Mouse (Mus musculus): Measurements from ENCODE around the gene Sept10.

DNA sequence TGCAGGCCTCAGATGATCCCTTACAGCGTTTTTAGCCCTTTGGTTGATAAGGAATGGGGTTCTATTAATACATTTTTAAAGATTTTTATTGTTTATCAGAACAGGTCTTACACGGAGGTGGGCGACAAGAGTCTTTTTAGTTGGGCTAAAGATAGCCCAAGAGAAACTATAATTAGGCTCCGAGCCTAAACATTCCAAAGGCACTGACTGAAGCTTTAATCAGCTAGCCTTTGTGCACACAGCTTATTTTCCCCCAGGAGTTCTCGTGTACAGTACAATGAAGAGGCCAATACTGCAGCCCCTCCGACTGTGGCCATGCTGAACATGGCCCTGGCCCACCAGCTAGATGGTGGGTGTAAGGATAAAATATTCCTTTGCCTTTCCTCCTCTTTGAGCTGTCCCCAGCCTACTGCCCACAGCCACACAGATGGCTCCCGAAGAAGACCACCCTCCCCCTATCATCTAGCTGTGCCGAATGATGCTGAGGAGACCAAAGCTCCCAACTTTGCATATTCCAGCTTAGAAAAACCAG, 88.1 kb downstream of the Sept10 start:
- TF ChIP-seq POLR2A (IDR thresholded peaks at IDR 0.05; ENCODE audit: borderline replicate concordance, extremely low read depth, insufficient read depth, insufficient read length, poor library complexity, severe bottlenecking) = no peak
- TF ChIP-seq CTCF (IDR thresholded peaks at IDR 0.05; ENCODE audit: borderline replicate concordance, extremely low read depth, insufficient read depth, insufficient read length) = no peak

Measured in brain, embryonic 14.5 days (tissue).